Mouse (Mus musculus): ENCODE results near the gene Olfr305.

DNA sequence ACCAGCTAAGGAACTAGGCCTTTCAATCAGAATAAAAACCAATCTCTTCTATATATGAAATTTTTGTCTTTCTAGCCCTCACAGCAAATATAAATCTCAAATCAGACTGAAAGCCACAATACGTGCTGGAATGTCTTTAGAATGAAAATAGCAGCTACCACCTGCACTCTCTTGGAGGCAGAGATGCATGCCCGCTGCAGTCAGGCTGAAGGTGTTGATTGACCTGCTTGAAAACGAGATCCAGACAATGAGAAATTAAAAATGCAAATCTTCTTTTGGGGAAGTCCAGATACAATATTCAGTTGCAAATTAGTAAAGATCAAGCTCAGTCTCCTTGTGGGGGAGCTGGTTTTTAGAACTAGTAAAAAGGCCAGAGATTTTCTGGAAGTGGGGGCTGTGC, 22.5 kb downstream of the Olfr305 start:
- no peak for TF ChIP-seq POLR2A (IDR thresholded peaks at IDR 0.05; ENCODE audit: low read depth, low read length)
- TF ChIP-seq CTCF (IDR thresholded peaks at IDR 0.05; ENCODE audit: extremely low read depth, insufficient read length, insufficient replicate concordance, low read depth, low read length) = no peak
